Mouse (Mus musculus) stomach, postnatal 0 days (tissue): ENCODE measurements around the gene Cbx7. TPM values are rescaled to one million over a fixed set of nuclear protein-coding genes. Genes with fewer than 3 reads are reported as not detected.
"Not testable (repeated sequence)": the region's sequence is repeated elsewhere in the genome, so short reads cannot be mapped to it uniquely, and the experiment has no call there.

ENCODE experiments used
- ATAC-seq: fragments of 200-750 bp; cut with Nextera tagmentation; 2 replicates; pipeline ENCODE4 v1.8.0; 2017; ENCODE audit not compliant: low FRiP score, low TSS enrichment
- DNase-seq: peaks from one replicate; pipeline ENCODE4 v3.0.0-alpha.2; 2016; ENCODE audit warnings: low spot score
- H3K27ac ChIP-seq: fragments of 300-500 bp; sonication (generic); replicated peaks from 2 replicates; pipeline ENCODE4 v1.5.1; 2014; ENCODE audit warnings: mild to moderate bottlenecking, control low read depth
- H3K27me3 ChIP-seq: fragments of 300-500 bp; sonication (generic); 2 replicates; pipeline ENCODE4 v1.6.1; 2014; ENCODE audit warnings: low read length; ENCODE audit not compliant: control insufficient read depth, insufficient read depth
- H3K36me3 ChIP-seq: fragments of 300-500 bp; sonication (generic); 2 replicates; pipeline ENCODE4 v1.6.1; 2014; ENCODE audit warnings: low read length, mixed read lengths; ENCODE audit not compliant: control insufficient read depth, insufficient read depth
- H3K4me1 ChIP-seq: fragments of 300-500 bp; sonication (generic); replicated peaks from 2 replicates; pipeline ENCODE4 v1.6.1; 2014; ENCODE audit warnings: antibody characterized with exemption; ENCODE audit not compliant: control insufficient read depth, insufficient read depth
- H3K4me2 ChIP-seq: fragments of 300-500 bp; sonication (generic); replicated peaks from 2 replicates; pipeline ENCODE4 v1.6.1; 2014; ENCODE audit warnings: low read depth, mild to moderate bottlenecking, control low read depth, moderate library complexity
- H3K4me3 ChIP-seq: fragments of 300-500 bp; sonication (generic); 2 replicates; pipeline ENCODE4 v1.5.1; 2014; ENCODE audit warnings: low read depth, low read length, control low read depth
- H3K9ac ChIP-seq: fragments of 300-500 bp; sonication (generic); 2 replicates; pipeline ENCODE4 v1.6.1; 2014; ENCODE audit warnings: mild to moderate bottlenecking, low read length, control low read depth, mixed read lengths
- H3K9me3 ChIP-seq: fragments of 300-500 bp; sonication (generic); 2 replicates; pipeline ENCODE4 v1.6.1; 2016; ENCODE audit warnings: low read length; ENCODE audit not compliant: control insufficient read depth
- CTCF ChIP-seq: IDR thresholded peaks from 2 replicates; pipeline ENCODE4 v1.5.1; 2016; ENCODE audit warnings: antibody characterized with exemption, low read depth, mild to moderate bottlenecking, moderate library complexity
- EP300 ChIP-seq: optimal IDR thresholded peaks from 2 replicates; pipeline ENCODE3; 2016; ENCODE audit warnings: antibody characterized with exemption
- WGBS: fragments of 180-500 bp; shearing (Covaris S2); extraction: QIAGEN DNeasy Blood & Tissue Kit; methylation state at CpG from one replicate; pipeline ENCODE4 v1.1.7; 2014; 5-methylcytosine and 5-hydroxymethylcytosine counted together
- polyA plus RNA-seq: library from polyadenylated mRNA; unstranded; fragments of >200 nt; fragmentation: Nextera tagmentation; extraction: Ambion mirVana; gene quantifications from 2 replicates; pipeline ENCODE4 v1.2.1, GENCODE M21; 2015

Cbx7 gene
- polyA plus RNA-seq, 1 experiment from 2014 or later: 4.8 TPM

GRCm38 (mm10) chr15:79900751-79901150, 70.2 kb downstream of the Cbx7 start:
- no peak for TF ChIP-seq CTCF
- no peak for TF ChIP-seq EP300
- Histone ChIP-seq H3K9me3 (no peaks in the 10 kb centered on the region), H3K36me3 (no peaks in the 10 kb centered on the region; the same call in 1 of the 2 replicates), H3K27ac (peak overlapping the region; percentile 78), H3K4me1 (0 out of 2 replicates have a peak, but pooled peaks cover 2% of the 10 kb centered on the region), H3K4me3 (no peak overlapping the region), H3K4me2 (no peak overlapping the region), H3K9ac (no peak overlapping the region), H3K27me3 (no peaks in the 10 kb centered on the region)
- DNase-seq (no peak), ATAC-seq (no peak)
- WGBS: 62% methylated on average over 7 of the region's 7 CpGs

GRCm38 (mm10) chr15:79899828-79900510, 71.0 kb downstream of the Cbx7 start:
- H3K4me1 ChIP-seq: 0 out of 2 replicates have a peak, but pooled peaks cover 2% of the 10 kb centered on the region
- H3K4me3 ChIP-seq: no peak overlapping the region
- no peaks in the 10 kb centered on the region for H3K27me3 ChIP-seq
- ATAC-seq: 0 out of 2 replicates have a peak, but pooled peaks have one; percentile 21
- no peaks in the 10 kb centered on the region for H3K9me3 ChIP-seq
- no peak for DNase-seq
- no peaks in the 10 kb centered on the region; the same call in 1 of the 2 replicates for H3K36me3 ChIP-seq
- no peak overlapping the region for H3K9ac ChIP-seq
- no peak overlapping the region for H3K4me2 ChIP-seq
- peak overlapping the region; percentile 78 for H3K27ac ChIP-seq
- WGBS: 66% methylated on average over 6 of the region's 6 CpGs
- TF ChIP-seq EP300: no peak
- TF ChIP-seq CTCF: no peak

- no peak overlapping the region for H3K9ac ChIP-seq
- no peak for DNase-seq
- no peak for ATAC-seq
- H3K27ac ChIP-seq: no peak overlapping the region
- H3K4me1 ChIP-seq: 0 out of 2 replicates have a peak, but pooled peaks cover 2% of the 10 kb centered on the region
- H3K4me2 ChIP-seq: no peak overlapping the region
- H3K27me3 ChIP-seq: no peaks in the 10 kb centered on the region
- no peak overlapping the region for H3K4me3 ChIP-seq
- no peaks in the 10 kb centered on the region; the same call in 1 of the 2 replicates for H3K36me3 ChIP-seq
- TF ChIP-seq CTCF: no peak
- no peak for TF ChIP-seq EP300
- WGBS: 74% methylated on average over 5 of the region's 5 CpGs
- no peaks in the 10 kb centered on the region for H3K9me3 ChIP-seq
Observed at GRCm38 (mm10) chr15:79898988-79899387, 71.9 kb downstream of the Cbx7 start.

DNA sequence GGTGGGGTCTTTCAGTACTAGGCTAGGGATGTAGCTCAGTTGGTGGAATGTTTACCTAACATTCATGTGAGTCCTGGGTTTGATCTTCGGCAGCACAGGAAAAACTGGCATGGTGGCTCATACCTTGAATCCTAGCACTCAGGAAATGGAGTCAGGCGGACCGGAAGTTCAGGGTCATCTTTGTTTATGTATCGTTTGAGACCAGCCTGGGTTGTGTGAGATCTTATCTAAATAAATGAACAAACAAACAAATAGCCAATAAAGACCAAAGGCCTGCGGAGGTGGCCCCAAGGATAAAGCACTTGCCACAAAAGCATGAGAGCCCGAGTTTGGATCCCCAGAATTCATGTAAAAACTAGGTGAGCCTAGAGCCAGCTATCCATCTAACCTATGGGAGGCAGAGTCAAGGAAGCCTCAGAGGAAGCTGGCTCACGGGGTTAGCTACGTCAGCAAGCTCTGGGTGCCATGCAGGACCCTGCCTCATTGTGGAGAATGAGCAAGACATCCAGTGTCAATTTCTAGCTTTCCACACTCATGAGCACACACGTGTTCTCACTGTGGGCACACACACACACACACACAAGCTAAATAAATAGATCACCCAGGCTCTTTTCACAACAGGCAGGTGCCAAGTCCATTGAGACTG, 74.7 kb downstream of the Cbx7 start:
- Histone ChIP-seq H3K4me3 (no peak overlapping the region), H3K4me2 (no peak overlapping the region), H3K27ac (peak overlapping the region; percentile 65), H3K9me3 (no peaks in the 10 kb centered on the region), H3K4me1 (no peaks in the 10 kb centered on the region), H3K9ac (no peak overlapping the region), H3K27me3 (no peaks in the 10 kb centered on the region), H3K36me3 (no peaks in the 10 kb centered on the region; the same call in 1 of the 2 replicates)
- ATAC-seq (no peak), DNase-seq (no peak)
- no peak for TF ChIP-seq EP300
- TF ChIP-seq CTCF: no peak
- 65% methylated on average over 9 of the region's 9 CpGs for WGBS

DNA sequence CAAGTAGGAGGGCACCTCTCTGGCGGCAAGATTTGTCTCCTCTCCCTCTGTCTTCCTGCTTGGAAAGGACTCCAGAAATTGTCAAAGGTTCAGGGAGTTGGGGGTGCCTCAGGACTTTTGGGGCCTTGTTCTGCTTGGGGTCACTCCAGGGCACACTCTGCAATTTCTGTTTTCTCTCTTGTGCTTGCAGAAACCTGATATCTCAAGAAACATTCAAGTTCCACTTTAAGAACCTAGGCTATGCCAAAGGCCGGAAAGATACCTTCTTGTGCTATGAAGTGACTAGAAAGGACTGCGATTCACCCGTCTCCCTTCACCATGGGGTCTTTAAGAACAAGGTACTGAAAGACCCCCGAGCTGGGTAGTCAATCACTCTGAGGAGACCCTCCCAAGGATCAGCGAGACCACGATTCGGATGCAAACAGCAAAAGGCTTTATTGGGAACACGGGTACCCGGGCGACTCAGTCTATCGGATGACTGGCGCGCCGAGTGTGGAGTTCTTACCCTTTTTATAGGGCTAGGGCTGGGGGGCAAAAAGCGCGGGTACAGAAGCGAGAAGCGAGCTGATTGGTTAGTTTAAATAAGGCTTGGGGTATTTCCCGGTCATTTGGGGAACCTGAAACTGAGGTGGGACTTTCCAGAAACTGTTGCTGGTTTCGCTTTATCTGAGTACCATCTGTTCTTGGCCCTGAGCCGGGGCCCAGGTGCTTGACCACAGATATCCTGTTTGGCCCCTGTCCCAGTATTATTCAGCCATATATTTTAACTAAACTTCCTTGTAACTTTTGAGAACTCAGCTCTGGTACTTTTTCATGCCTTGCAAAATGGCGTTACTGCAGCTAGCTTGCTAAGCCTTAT, 75.5 kb downstream of the Cbx7 start:
- not testable (repeated sequence) for DNase-seq, H3K27me3 ChIP-seq, H3K4me2 ChIP-seq, H3K9ac ChIP-seq, H3K36me3 ChIP-seq, H3K4me3 ChIP-seq, H3K9me3 ChIP-seq, H3K4me1 ChIP-seq, ATAC-seq
- H3K27ac ChIP-seq: peak overlapping the region; percentile 5
- WGBS: 73% methylated on average over 10 of the region's 23 CpGs
